Mouse (Mus musculus) right cerebral cortex, postnatal 25 days (tissue): ENCODE data around the gene C130060K24Rik.

ENCODE experiments used
- DNase-seq: peaks from one replicate; pipeline ENCODE4 v3.0.0; 2022

The C130060K24Rik gene

DNA sequence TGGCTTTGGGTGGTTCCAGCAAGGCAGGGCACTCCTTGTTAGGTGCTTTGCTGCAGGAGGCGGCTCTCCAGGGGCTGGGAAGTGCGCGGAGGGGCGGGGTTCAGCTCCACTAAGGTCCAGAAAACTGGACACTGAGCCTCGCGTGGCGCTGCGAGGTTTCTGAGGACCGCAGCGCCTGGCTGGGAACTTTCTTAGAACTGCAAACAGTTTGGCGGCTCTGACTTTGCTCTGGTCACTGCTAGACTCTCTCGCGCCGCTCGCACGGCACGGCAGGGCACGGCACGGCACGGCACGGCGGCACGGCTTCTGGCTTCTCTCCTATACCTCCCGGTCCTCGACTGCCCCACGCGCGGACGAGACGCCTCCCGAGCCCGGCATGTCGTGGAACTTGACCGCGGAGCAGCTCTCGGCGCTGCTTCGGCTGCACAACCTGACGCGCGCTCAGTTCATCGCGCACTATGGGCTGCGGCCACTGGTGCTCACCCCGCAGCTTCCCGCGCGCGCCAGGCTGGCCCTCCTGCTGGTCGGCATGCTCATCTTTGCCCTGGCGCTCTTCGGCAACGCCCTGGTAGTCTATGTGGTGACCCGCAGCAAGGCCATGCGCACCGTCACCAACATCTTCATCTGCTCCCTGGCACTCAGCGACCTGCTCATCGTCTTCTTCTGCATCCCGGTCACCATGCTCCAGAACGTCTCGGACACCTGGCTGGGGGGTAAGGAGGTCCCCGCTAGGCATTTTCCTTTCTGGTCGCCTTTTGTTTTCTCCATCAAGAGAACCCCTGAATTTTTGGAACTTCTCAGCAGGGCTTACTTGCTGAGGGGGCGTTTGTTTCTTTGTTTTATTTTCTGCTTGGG, at the start of gene C130060K24Rik:
Gene C130060K24Rik, plus strand, starts transcription at position 188 of the 855 bp plus-strand sequence.
- DNase-seq, result peak; percentile 13

DNA sequence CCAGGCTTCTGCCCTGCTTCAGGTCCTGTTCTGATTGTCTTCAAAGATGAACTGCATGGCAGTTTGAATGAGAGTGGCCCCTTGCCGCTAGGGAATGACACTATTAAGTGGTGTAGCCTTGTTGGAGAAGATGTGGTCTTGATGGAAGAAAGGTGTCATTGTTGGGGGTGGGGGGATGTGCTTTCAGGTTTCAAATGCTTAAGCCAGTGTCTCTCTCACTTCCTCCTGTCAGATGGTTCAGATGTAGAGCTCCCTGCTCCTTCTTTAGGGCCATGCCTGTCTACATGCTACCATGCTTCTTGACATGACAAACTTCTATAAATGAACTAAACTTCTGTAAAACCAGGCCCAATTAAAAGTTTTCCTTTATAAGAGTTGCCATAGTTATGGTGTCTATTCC, 46.7 kb upstream of the C130060K24Rik start:
- no peak for DNase-seq

DNA sequence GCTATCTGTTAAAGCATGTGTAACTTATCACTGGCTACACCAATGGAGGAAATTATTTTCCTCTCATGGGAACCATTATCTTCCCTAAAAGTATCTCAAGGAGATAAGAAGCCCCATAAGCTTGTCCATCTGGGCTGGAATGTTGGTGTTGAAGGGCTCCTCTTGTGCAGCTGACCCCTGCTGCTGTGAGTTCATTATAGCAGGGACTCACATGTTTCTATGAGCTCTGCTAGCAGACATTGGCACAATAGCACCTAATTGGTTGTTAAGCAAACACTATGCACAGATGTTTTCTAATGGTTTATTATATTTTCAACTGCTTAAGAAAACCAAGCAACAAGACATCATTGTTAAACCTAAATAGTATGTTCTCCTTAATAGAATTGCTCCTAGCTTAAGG, 41.5 kb upstream of the C130060K24Rik start:
- no peak for DNase-seq

DNA sequence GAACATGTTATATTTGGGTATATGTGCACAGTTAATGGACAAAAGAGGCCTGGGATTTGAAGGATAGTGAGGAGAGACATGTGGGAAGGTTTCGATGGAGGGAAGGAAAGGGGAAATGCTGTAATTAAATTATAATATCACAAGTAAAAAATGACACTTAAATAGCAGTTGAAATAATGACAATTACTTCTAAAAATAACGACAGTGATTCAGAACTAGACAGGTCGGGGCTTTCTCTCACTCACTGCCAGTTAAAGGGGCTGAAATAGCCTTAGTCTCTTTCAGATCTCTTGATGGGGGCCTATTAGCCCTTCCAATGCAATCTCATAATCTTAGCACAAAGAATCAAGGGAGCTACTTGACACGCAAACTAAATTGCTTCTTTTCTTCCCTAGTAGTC, 39.5 kb upstream of the C130060K24Rik start:
- no peak for DNase-seq

DNA sequence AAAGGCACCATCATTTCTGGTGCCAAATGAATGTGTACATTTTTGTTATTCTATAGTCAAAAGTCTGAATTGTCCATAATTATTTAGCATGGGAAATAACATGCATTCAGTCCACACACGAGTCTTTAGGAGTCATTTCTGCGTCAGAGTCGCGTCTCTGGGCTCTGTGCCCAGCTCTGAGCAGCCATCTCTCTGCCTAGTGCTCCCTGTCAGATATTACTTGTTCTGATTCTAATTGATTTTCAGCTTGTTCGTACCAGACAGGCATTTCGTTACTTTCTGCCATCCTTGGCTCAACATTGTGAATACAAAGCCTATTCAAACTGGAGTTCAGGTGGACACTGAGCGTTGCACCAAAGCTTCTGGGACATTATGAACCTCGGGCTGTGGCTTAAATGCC, 33.2 kb upstream of the C130060K24Rik start:
- no peak for DNase-seq

DNA sequence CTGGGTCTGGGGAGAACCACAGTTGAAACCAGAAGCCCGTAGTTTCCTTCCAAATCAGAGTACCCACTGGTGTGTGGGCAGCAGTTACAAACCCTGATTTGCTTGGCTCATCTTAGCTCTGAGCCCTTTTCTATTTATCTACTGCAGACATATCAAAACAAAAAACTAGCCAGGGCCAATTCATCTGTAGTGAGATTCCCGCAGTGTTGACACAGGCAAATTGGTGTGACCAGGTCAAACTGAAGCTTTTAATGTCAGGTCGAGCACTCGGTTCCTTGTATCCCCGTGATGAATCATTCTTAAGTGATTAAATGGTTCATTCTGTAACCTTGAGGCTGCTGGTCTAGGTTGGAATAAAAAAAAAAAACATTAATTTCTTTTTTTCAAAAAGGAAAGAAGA, 32.6 kb upstream of the C130060K24Rik start:
- no peak for DNase-seq

DNA sequence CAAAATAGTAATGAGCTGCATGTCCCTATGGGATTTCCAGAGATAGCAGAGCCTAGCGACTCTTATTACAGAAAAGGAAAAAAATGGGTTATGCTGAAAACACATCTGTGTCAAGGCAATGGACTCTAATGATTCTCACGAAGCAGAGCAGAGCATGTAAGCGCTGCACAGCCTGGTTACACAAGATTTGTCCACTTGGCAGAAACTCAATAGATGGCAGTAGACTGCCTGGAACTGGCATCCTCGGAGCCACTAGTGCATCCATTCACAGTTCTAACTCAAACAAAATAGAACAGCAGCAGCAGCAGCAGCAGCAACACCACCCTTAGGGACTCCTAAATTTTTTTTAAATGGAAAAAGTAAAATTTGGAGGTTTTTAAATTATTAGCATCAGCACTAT, 29.3 kb upstream of the C130060K24Rik start:
- DNase-seq, result no peak

DNA sequence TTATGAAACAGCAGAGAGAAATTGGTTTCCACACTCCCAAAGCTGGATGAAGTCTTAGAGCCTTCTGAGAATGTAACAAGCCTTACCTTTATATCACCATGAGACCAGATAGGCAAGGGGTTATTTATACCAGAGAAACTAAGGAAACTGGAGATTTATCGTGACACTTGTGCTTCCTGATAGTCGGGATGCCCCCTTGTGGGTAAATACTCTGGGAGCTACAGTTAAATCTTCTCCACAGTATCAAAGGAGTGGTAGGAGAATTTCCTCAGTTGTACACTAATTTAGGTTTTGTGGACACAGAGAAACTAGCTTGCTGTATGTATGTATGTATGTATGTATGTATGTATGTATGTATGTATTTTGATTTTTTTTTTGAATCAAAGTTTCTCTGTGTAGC, 5.0 kb upstream of the C130060K24Rik start:
- DNase-seq, result no peak

DNA sequence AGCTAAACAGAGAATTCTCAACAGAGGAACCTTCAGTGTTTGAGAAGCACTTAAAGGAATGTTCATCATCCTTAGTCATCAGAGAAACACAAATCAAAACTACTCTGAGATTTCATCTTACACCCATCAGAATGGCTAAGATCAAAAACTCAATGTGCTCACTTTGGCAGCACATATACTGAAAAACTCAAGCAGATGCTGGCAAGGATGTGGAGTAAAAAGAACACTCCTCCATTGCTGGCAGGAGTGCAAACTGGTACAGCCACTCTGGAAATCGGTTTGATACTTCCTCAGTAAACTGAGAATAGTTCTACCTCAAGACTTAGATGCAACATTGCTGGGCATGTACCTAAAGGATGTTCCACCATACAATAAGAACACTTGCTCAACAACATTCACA, 41.0 kb downstream of the C130060K24Rik start:
- no peak for DNase-seq

DNA sequence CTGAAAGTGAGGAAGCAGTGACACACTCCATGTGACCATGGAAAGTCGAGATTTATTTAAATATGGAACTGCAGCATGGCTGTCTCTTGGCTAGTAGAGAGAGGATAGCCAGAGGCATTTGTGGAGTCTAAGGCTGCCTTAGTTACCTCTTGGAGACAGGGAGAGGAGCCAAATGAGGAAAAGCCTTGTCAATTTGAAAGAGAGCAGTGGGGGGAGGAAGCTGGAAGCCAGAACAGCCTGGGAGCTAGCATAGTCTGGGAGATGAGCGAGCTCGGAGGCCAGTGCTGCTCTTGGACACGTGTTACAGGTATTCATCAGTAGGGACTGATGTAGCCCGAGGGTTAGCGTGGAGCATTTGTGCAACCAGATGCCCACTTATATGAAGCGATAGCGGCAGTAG, 46.2 kb downstream of the C130060K24Rik start:
- DNase-seq, result no peak

DNA sequence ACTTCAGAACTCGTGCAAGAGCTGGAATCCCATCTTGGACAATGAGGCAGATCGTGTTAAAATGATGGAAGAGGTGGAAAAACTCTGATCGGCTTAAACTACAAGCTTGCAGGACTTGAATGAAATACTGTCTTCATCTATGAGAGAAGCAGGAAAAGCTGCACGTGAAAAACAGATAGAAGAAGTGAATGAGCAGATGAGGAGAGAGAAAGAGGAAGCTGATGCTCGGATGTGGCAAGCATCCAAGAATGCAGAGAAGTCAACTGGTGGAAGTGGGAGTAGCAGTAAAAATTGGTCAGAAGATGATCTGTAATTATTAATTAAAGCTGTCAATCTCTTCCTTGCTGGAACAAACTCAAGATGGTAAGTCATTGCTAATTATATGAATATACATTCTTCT, 52.3 kb downstream of the C130060K24Rik start:
- DNase-seq, result no peak

DNA sequence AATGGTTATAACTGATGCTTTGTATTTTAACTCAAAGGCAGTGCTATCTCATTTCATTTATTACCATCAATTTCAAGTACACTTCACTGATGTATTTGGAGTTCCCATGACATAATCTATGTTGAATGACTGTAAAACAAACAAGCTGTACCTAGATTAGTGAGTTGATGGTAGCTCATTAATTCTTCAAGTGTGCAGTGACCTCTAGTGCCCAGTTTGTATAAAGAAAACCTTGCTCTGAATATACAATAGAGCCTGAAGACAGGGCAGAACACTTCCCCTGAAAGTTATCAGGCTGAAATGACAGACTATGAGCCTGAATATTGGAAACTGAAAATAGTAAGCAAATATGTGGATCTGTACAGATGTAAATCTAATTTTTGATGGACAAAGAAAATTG, 72.6 kb downstream of the C130060K24Rik start:
- no peak for DNase-seq

DNA sequence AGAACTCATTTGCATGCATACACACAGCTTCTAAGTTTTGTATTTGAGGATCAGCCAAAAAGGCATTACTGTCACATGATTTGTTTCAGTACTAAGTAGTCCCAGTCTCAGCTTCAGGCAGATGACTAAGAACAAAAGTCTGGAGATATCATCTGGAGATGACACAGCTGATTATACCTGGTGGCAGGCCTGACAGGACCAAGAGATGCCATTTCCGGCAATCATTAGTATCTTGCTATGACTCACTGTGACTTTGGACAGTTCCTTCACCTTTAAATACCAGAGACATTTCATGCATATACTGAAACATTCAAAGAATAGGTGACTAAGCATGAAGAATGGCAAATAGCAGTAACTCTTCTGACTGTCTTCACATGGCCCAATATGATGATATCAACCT, 84.4 kb downstream of the C130060K24Rik start:
- DNase-seq, result no peak

DNA sequence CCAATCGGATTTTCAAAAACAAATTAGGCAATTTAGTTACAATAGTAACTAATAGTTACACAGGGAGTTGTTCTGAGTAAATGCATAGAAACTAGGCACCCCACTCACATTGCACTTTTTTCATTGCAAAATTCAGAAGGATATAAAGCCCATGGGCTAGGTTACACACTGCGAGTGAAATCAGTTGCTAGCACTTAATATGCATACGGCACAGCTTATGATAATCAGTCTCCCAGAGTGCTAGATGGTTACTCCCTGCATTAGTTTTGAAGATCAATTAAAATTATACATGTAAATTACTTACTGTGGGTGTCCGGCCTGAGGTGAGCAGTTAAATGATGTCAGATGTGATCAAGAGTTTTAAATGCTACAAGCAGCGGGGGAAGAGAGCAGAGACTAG, 89.4 kb downstream of the C130060K24Rik start:
- no peak for DNase-seq

DNA sequence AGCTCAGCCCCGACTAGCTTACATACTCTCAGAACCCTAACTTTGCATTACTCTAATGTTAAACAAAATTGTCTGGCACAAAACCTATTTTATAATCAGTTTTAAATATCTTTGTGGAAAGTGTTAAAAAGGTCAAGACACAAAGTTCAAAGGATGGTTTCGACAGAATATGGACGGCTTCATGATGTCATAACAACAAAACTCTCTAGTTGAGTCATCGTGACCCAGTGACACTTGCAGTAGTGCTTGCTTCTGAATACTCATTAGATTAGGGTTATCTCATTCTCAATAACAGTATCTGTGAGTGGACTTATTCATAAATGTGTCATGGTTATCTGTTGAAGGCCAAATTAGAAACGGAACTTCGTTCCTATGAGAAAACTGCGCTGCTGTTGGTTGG, 91.5 kb downstream of the C130060K24Rik start:
- no peak for DNase-seq

DNA sequence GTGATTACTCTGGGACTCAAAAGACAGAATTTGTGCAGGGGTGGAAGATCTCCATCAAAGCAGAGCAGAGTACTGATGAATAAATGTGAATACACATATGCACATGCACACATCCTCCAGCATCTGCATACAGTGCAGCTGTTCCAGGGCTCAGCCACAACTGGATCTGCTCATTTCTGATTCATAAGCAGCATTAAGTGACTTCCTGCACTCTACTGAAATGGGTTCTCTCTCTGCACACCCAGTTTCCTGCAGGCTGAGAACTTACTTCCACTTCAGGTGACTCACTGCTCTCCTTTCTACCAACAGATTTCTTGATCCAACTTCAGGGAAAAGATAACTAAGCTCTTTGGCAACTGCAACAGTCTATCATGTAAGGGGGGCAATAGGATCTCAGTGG, 117.9 kb downstream of the C130060K24Rik start:
- no peak for DNase-seq
